Mouse (Mus musculus): ENCODE results near the gene Tas2r143. TPM values are rescaled to one million over a fixed set of nuclear protein-coding genes. Genes with fewer than 3 reads are reported as not detected.

The Tas2r143 gene
- polyA plus RNA-seq (2017; shearing (Covaris generic)), result not detected

GRCm38 (mm10) chr6:42399938-42400337 lies at the start of gene Tas2r143:
Gene Tas2r143 (plus strand): TSS chr6:42400238.
- no peak for ATAC-seq

- ATAC-seq, result no peak
Measured at GRCm38 (mm10) chr6:42350968-42351775, 48.9 kb upstream of the Tas2r143 start.

- no peak for ATAC-seq
Measured at GRCm38 (mm10) chr6:42351776-42352485, 48.1 kb upstream of the Tas2r143 start.

GRCm38 (mm10) chr6:42352486-42352846 lies 47.6 kb upstream of the Tas2r143 start:
- no peak for ATAC-seq

GRCm38 (mm10) chr6:42353180-42353579 lies 46.9 kb upstream of the Tas2r143 start:
- ATAC-seq, result no peak

- no peak for ATAC-seq
Measured at GRCm38 (mm10) chr6:42354076-42355019, 45.7 kb upstream of the Tas2r143 start.

GRCm38 (mm10) chr6:42355366-42355765 lies 44.7 kb upstream of the Tas2r143 start:
- no peak for ATAC-seq

- ATAC-seq, result no peak
Measured at GRCm38 (mm10) chr6:42355794-42356600, 44.0 kb upstream of the Tas2r143 start.

- no peak for ATAC-seq
Measured at GRCm38 (mm10) chr6:42356913-42357312, 43.1 kb upstream of the Tas2r143 start.

GRCm38 (mm10) chr6:42357901-42358300 lies 42.1 kb upstream of the Tas2r143 start:
- no peak for ATAC-seq

- ATAC-seq, result no peak
Measured at GRCm38 (mm10) chr6:42358901-42359300, 41.1 kb upstream of the Tas2r143 start.

- ATAC-seq, result no peak
Measured at GRCm38 (mm10) chr6:42359364-42360147, 40.5 kb upstream of the Tas2r143 start.

- ATAC-seq, result no peak
Measured at GRCm38 (mm10) chr6:42360231-42360840, 39.7 kb upstream of the Tas2r143 start.

- no peak for ATAC-seq
Measured at GRCm38 (mm10) chr6:42361041-42361895, 38.8 kb upstream of the Tas2r143 start.

GRCm38 (mm10) chr6:42362074-42362473 lies 38.0 kb upstream of the Tas2r143 start:
- ATAC-seq, result no peak

- ATAC-seq, result no peak
Measured at GRCm38 (mm10) chr6:42362497-42362896, 37.5 kb upstream of the Tas2r143 start.

GRCm38 (mm10) chr6:42362974-42363373 lies 37.1 kb upstream of the Tas2r143 start:
- no peak for ATAC-seq

GRCm38 (mm10) chr6:42364066-42364465 lies 36.0 kb upstream of the Tas2r143 start:
- ATAC-seq, result no peak

- no peak for ATAC-seq
Measured at GRCm38 (mm10) chr6:42364607-42365006, 35.4 kb upstream of the Tas2r143 start.

- no peak for ATAC-seq
Measured at GRCm38 (mm10) chr6:42365215-42365614, 34.8 kb upstream of the Tas2r143 start.

Data from CD4-positive, CD25-positive, alpha-beta regulatory T cell, adult 4 months (primary cell).